Mouse (Mus musculus): ENCODE results near the gene Dnmbp. TPM values are rescaled to one million over a fixed set of nuclear protein-coding genes. Genes with fewer than 3 reads are reported as not detected.

Dnmbp gene
- total RNA-seq (2017) = 8.4 and 9.0 TPM in 2 replicates

- ATAC-seq (replicated peaks; ENCODE audit: low read depth, poor library complexity, severe bottlenecking) = peak; percentile 72
Observed at GRCm38 (mm10) chr19:43939769-43940689, at the start of gene Dnmbp. TSS of gene Dnmbp (minus strand) at chr19:43940191.

GRCm38 (mm10) chr19:43986069-43986794, 46.2 kb upstream of the Dnmbp start, which contains the start of gene Cpn1:
TSS of gene Cpn1 (minus strand) at chr19:43986556.
- 0 out of 2 replicates have a peak, but pooled peaks have one; percentile 42 for ATAC-seq (replicated peaks; ENCODE audit: low read depth, poor library complexity, severe bottlenecking)

- no peak for ATAC-seq (replicated peaks; ENCODE audit: low read depth, poor library complexity, severe bottlenecking)
Observed at GRCm38 (mm10) chr19:43981992-43982391, 42.0 kb upstream of the Dnmbp start.

DNA sequence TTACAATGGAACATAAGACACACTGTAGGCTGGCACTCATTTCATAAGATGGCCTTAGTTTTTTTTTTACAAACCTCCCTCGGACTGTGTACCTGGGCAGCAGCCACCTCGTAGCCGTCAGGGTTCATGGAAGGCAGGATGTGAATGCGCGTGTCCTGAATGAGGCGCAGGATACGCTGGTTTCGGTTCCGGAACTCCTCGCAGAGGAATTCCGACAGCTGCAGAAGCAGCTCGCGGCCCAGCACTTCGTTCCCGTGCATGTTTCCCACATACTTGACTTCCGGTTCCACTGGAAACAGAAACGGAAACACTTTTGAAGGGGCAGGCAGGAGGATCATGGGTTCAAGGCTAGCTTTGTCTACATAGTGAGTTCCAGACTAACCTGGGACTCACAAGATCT, 40.7 kb upstream of the Dnmbp start:
- ATAC-seq (replicated peaks; ENCODE audit: low read depth, poor library complexity, severe bottlenecking) = no peak

GRCm38 (mm10) chr19:43977799-43978198, 37.8 kb upstream of the Dnmbp start:
- no peak for ATAC-seq (replicated peaks; ENCODE audit: low read depth, poor library complexity, severe bottlenecking)

DNA sequence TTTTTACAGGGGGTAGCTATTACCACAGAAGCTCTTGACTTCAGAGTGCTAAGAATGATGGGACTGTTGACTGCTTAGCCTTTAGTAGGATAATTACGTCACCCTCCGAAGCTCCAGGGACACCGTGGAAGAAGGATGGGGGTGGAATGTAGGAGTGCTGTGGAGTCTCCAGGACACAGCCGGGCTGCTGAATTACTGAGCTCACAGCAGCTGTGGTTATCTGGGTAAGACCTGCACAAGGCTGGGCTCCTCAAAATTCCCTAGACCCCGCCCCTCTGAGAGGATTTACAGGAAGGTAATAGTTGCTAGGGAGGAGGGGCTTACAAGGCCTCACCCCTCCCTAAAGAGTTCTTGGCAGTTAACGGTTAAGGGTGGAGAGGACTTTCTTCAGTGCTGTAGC, 36.7 kb upstream of the Dnmbp start:
- no peak for ATAC-seq (replicated peaks; ENCODE audit: low read depth, poor library complexity, severe bottlenecking)

- no peak for ATAC-seq (replicated peaks; ENCODE audit: low read depth, poor library complexity, severe bottlenecking)
Observed at GRCm38 (mm10) chr19:43974221-43974620, 34.2 kb upstream of the Dnmbp start.

DNA sequence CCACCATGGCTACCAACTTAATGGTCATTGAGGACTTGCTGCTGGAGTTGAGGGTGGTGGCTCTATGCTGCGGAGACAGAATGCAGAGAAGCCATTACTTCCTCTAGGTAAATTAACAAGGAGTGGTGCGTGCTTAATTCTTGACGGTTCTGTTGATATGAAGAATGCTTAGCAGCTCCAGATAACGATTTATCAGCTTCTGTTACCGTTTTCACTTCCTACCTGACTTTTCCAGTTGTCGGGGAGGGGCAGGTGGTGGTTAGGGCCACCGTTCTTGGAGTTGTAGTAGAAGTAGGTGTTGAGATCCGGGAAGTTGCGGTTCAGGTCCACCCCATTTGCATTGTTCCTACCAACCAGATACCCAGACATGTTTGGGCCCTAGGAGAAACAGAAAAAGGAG, 33.7 kb upstream of the Dnmbp start:
- ATAC-seq (replicated peaks; ENCODE audit: low read depth, poor library complexity, severe bottlenecking) = no peak

DNA sequence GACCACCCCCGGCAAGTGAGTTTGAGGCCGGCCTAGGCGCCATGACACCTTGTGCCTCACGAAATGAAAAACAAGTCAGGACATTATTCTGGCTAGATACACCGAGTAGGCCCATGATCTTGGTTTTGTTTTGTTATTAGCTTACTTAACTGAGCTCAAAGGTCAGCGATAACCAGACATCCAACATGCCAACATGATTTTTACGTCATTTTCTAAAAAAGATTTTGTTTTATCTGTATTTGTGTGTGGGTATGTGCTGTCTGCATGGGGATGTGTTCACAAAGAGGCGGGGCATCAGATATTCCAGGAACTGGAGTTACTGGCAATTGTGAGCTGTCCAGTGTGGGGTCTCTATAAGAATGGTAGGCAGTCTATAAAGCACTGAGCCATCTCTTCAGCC, 32.1 kb upstream of the Dnmbp start:
- no peak for ATAC-seq (replicated peaks; ENCODE audit: low read depth, poor library complexity, severe bottlenecking)

DNA sequence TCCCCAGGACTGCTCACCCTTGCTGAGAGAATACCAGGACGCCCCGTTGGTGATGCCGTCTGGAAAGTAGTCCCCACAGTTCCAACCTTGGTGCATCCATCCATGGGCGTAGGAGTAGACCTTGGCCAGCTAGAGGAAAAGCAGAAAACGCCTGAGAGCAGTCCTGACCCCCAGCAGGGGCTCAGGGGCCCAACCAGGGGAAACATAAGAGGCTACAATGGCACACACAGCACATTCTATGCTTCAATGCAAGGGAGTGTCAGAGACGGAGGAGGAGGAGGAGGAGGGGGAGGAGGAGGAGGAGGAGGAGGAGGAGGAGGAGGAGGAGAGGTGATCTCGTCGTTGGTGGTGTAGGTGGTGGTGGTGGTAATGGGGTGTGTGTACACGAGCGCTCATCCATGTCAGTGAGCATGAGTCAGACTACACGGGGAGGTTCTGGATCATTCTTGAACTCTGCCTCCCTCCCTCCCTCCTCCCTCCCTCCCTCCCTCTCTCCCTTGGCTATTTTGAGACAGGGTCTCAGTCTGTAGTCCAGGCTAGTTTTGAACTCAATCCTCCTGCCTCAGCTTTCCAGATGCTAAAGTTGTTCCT, 28.5 kb upstream of the Dnmbp start:
- no peak for ATAC-seq (replicated peaks; ENCODE audit: low read depth, poor library complexity, severe bottlenecking)

DNA sequence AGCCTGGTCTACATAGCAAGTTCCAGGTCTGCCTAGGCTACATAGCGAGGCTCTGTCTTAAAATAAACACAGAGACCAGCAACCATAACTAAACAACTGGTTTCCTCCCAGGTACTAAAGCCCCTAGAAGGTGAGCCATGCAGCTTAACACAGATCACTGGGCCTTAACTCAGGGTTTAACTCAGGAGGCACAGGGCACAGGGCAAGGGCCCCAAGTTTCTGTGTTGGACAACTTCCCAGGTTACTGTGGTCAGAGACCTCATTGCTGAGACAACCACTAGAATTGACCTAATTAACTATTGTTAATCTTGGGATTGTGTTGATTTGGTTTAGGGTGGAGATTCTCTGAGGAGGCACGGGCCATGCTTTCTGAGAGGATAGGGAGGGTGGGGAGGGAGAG, 26.5 kb upstream of the Dnmbp start:
- ATAC-seq (replicated peaks; ENCODE audit: low read depth, poor library complexity, severe bottlenecking) = no peak

DNA sequence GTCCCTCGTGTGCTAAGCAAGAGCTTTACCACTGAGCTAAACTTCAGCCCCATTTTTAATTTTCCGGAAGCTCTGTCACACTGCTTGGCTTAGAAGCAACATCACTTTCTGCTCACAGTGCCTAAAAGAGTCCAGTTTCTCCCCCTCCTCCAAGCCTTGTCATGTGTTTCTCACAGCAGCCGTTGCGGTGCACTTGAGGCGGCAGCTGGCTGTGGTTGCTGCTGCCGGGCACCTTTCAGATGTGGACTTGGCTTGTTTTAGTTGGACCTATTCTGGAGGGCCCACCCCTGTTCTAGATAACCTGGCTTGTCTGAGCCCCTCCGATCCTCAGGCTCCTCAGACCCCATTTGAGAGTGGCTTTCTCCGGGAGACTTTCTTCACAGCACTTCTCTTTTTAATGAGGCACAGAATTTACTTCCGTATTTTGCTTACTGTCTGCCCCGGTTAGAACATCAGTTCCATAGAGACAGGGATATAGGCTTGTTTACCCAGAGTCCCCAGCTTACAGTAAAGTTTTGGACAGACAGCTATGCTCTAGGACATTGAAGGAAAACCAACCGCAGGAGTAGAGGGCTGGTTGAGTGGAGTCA, 25.6 kb upstream of the Dnmbp start:
- ATAC-seq (replicated peaks; ENCODE audit: low read depth, poor library complexity, severe bottlenecking) = peak; percentile 82

DNA sequence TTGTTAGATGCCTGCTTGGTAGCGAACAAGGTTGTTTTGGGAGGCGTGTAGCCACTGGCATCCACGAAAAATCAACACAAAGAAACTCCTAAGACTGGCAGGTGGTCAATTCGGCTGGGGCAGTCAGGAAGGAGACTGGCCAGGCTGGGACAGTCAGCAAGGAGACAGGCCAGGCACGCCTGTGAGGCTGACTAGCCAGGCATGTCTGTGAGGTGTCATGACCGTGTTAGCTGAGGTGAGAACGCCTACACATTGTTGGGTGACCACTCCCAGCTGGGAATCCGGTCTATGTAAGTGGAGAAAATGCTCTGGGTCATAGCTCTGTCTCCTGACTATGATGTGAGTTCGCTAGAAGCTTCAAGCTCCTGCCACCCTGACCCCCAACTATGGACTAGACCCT, 22.8 kb upstream of the Dnmbp start:
- no peak for ATAC-seq (replicated peaks; ENCODE audit: low read depth, poor library complexity, severe bottlenecking)

DNA sequence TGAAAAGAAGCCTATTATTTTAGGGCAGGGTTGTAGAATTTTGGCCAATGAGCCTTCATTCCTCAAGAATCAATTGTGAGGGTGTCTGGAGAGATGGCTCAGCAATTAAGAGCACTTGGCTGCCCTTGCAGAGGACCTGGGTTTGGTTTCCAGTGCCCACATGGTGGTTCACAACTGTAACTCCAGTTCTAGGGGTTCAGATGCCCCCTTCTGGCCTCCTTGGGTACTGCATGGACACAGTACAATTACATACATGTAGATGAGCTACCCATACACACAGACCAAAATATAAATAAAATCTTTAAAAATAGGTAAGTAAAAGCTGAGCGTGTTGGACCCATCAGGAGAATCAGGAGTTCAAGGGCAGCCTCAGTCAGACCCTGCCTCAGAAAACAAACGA, 21.2 kb upstream of the Dnmbp start:
- ATAC-seq (replicated peaks; ENCODE audit: low read depth, poor library complexity, severe bottlenecking) = no peak

DNA sequence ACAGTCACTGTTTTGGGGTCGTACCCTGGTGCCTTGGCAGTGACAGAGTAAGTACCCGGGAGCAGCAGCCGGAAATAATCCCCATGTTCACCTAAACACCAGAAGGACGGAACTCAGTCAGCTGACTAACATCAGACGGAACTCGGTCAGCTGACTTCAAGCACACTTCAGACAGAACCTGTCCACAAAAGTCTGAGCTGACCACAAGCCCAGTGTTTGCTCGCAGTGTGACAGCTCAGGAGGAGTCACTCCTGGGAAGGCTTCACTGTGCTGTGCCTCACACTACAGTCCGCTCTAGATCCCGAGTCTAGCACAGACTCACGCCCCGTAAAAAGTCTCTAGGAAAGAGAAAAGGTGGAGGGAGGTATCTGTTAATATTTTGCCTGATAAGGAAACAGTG, 20.0 kb upstream of the Dnmbp start:
- ATAC-seq (replicated peaks; ENCODE audit: low read depth, poor library complexity, severe bottlenecking) = no peak

GRCm38 (mm10) chr19:43959162-43959561, 19.2 kb upstream of the Dnmbp start:
- peak; percentile 86 for ATAC-seq (replicated peaks; ENCODE audit: low read depth, poor library complexity, severe bottlenecking)

GRCm38 (mm10) chr19:43957881-43958280, 17.9 kb upstream of the Dnmbp start:
- ATAC-seq (replicated peaks; ENCODE audit: low read depth, poor library complexity, severe bottlenecking) = no peak

- no peak for ATAC-seq (replicated peaks; ENCODE audit: low read depth, poor library complexity, severe bottlenecking)
Observed at GRCm38 (mm10) chr19:43957402-43957801, 17.4 kb upstream of the Dnmbp start.

DNA sequence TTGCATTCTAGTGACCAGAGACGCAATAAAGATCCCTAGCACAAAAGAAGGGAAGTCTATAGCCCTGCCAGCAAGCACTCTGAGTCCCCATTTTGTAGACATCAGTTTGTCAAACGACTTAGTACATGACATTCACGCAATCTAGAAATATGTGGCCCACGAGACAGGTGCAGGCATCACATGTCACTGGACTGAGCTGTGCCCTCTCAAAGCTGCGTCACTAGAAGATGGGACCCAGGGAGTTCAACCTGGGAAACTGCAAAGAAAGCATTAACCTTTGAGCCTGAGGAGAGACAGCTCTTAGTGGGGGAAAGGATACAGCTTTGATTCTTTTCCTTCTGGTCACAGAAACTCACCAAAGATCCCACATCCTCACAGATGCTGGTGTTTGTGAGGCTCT, 15.3 kb upstream of the Dnmbp start:
- ATAC-seq (replicated peaks; ENCODE audit: low read depth, poor library complexity, severe bottlenecking) = no peak

DNA sequence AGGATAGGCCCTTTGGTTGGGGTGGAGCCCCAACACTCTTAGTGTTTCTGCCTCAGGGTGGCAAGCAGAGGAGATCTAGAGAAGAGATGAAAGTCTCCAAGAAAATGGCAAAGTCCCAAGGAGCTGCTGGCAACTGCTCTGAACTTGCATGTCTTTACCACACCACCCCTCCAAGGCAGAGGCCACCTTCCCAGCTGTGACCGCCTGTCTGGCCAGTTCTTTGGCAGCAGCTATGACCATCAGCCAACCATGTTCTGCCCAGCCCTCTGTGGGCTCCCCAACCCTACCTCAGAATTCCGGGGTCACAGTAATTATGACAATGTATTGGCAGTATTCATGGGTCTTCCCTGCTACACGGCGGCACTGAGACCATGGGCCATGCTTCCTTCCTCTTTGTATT, 14.9 kb upstream of the Dnmbp start:
- ATAC-seq (replicated peaks; ENCODE audit: low read depth, poor library complexity, severe bottlenecking) = no peak

Data from common myeloid progenitor, adult 5-6 weeks (primary cell).